Mouse (Mus musculus) heart, embryonic 12.5 days (tissue): ENCODE data around the gene Rnf167. TPM values are rescaled to one million over a fixed set of nuclear protein-coding genes. Genes with fewer than 3 reads are reported as not detected.

ENCODE experiments used
- ATAC-seq: fragments of 200-750 bp; cut with Nextera tagmentation; 2 replicates; pipeline ENCODE4 v1.8.0; 2017; ENCODE audit warnings: moderate TSS enrichment, moderate library complexity; ENCODE audit not compliant: insufficient number of reproducible peaks, low FRiP score
- H3K27ac ChIP-seq: fragments of 300-500 bp; sonication (generic); 2 replicates; pipeline ENCODE4 v1.5.1; 2016; ENCODE audit warnings: mild to moderate bottlenecking, moderate library complexity; ENCODE audit not compliant: poor library complexity, severe bottlenecking
- H3K27me3 ChIP-seq: fragments of 300-500 bp; sonication (generic); replicated peaks from 2 replicates; pipeline ENCODE4 v1.6.1; 2016; ENCODE audit warnings: mild to moderate bottlenecking, moderate library complexity
- H3K36me3 ChIP-seq: fragments of 300-500 bp; sonication (generic); 2 replicates; pipeline ENCODE4 v1.6.1; 2016; ENCODE audit warnings: mild to moderate bottlenecking, moderate library complexity
- H3K4me1 ChIP-seq: fragments of 300-500 bp; sonication (generic); replicated peaks from 2 replicates; pipeline ENCODE4 v1.6.1; 2016; ENCODE audit warnings: mild to moderate bottlenecking
- H3K4me2 ChIP-seq: fragments of 300-500 bp; sonication (generic); 2 replicates; pipeline ENCODE4 v1.6.1; 2016; ENCODE audit warnings: mild to moderate bottlenecking, moderate library complexity
- H3K4me3 ChIP-seq: fragments of 300-500 bp; sonication (generic); 2 replicates; pipeline ENCODE4 v1.5.1; 2016; ENCODE audit warnings: mild to moderate bottlenecking
- H3K9ac ChIP-seq: fragments of 300-500 bp; sonication (generic); 2 replicates; pipeline ENCODE4 v1.6.1; 2016; ENCODE audit warnings: mild to moderate bottlenecking, moderate library complexity
- H3K9me3 ChIP-seq: fragments of 300-500 bp; sonication (generic); replicated peaks from 2 replicates; pipeline ENCODE4 v1.6.1; 2016; ENCODE audit warnings: mild to moderate bottlenecking, moderate library complexity
- WGBS: fragments of 180-500 bp; shearing (Covaris S2); methylation state at CpG from one replicate; pipeline ENCODE4 v1.1.7; 2016; 5-methylcytosine and 5-hydroxymethylcytosine counted together
- polyA plus RNA-seq: library from polyadenylated mRNA; unstranded; fragments of >200 nt; fragmentation: Nextera tagmentation; extraction: Ambion mirVana; gene quantifications from 2 replicates; pipeline ENCODE4 v1.2.1, GENCODE M21; 2016

Gene Rnf167
- polyA plus RNA-seq, 1 experiment from 2014 or later: 67.4 TPM

- peak within 1 kb of the TSS; percentile 59; the same call in 1 of the 2 replicates for H3K9ac ChIP-seq
- WGBS: 8% methylated on average over 21 of the region's 21 CpGs
- peak within 1 kb of the TSS; percentile 42 for H3K4me3 ChIP-seq
- H3K27me3 ChIP-seq: peaks cover 14% of the 10 kb centered on the region; the same call in 1 of the 2 replicates
- peaks cover 19% of the 10 kb centered on the region for H3K4me1 ChIP-seq
- H3K27ac ChIP-seq: peak within 1 kb of the TSS; percentile 60
- no peaks in the 10 kb centered on the region for H3K9me3 ChIP-seq
- no peak for ATAC-seq
- peak within 1 kb of the TSS; percentile 76 for H3K4me2 ChIP-seq
- peaks cover 31% of the 10 kb centered on the region for H3K36me3 ChIP-seq
These were observed 31.4 kb upstream of the Rnf167 start, which contains the start of gene 4930544D05Rik for GRCm38 (mm10) chr11:70615516-70616093. TSS of gene 4930544D05Rik (plus strand) at chr11:70615848.

- Histone ChIP-seq H3K4me2 (no peak within 1 kb of the TSS), H3K4me1 (peaks cover 19% of the 10 kb centered on the region), H3K9me3 (no peaks in the 10 kb centered on the region), H3K27me3 (peaks cover 14% of the 10 kb centered on the region; the same call in 1 of the 2 replicates), H3K36me3 (no peaks in the 10 kb centered on the region), H3K27ac (no peak within 1 kb of the TSS), H3K4me3 (no peak within 1 kb of the TSS), H3K9ac (no peak within 1 kb of the TSS)
- 12% methylated on average over 1 of the region's 1 CpGs for WGBS
- no peak for ATAC-seq
These were observed 27.9 kb upstream of the Rnf167 start, which contains the start of gene Chrne for GRCm38 (mm10) chr11:70619101-70619500. TSS of gene Chrne (minus strand) at chr11:70619216.

GRCm38 (mm10) chr11:70621972-70622814, 24.8 kb upstream of the Rnf167 start:
- H3K4me3 ChIP-seq: no peak overlapping the region
- no peak overlapping the region for H3K4me2 ChIP-seq
- H3K9ac ChIP-seq: no peak overlapping the region
- no peaks in the 10 kb centered on the region for H3K36me3 ChIP-seq
- no peaks in the 10 kb centered on the region for H3K9me3 ChIP-seq
- H3K27me3 ChIP-seq: peaks cover 4% of the 10 kb centered on the region; the same call in 1 of the 2 replicates
- no peak for ATAC-seq
- WGBS: 38% methylated on average over 7 of the region's 7 CpGs
- H3K4me1 ChIP-seq: no peaks in the 10 kb centered on the region; the same call in 1 of the 2 replicates
- no peak overlapping the region for H3K27ac ChIP-seq

GRCm38 (mm10) chr11:70623053-70623742, 23.8 kb upstream of the Rnf167 start:
- no peak overlapping the region for H3K4me3 ChIP-seq
- H3K4me2 ChIP-seq: no peak overlapping the region
- ATAC-seq: no peak
- no peaks in the 10 kb centered on the region for H3K36me3 ChIP-seq
- no peaks in the 10 kb centered on the region; the same call in 1 of the 2 replicates for H3K4me1 ChIP-seq
- no peak overlapping the region for H3K9ac ChIP-seq
- no peaks in the 10 kb centered on the region for H3K27me3 ChIP-seq
- no peaks in the 10 kb centered on the region for H3K9me3 ChIP-seq
- H3K27ac ChIP-seq: no peak overlapping the region
- WGBS: 66% methylated on average over 10 of the region's 10 CpGs

GRCm38 (mm10) chr11:70625473-70625872, 21.6 kb upstream of the Rnf167 start:
- H3K36me3 ChIP-seq: no peaks in the 10 kb centered on the region
- no peak overlapping the region for H3K9ac ChIP-seq
- H3K4me2 ChIP-seq: no peak overlapping the region
- H3K4me3 ChIP-seq: no peak overlapping the region
- no peak for ATAC-seq
- no peaks in the 10 kb centered on the region for H3K9me3 ChIP-seq
- 48% methylated on average over 4 of the region's 4 CpGs for WGBS
- H3K27me3 ChIP-seq: no peaks in the 10 kb centered on the region
- H3K4me1 ChIP-seq: no peaks in the 10 kb centered on the region; the same call in 1 of the 2 replicates
- no peak overlapping the region for H3K27ac ChIP-seq

GRCm38 (mm10) chr11:70626877-70627276, 20.2 kb upstream of the Rnf167 start:
- 74% methylated on average over 4 of the region's 4 CpGs for WGBS
- no peak overlapping the region for H3K4me3 ChIP-seq
- H3K36me3 ChIP-seq: no peaks in the 10 kb centered on the region
- no peak overlapping the region for H3K27ac ChIP-seq
- H3K4me1 ChIP-seq: no peaks in the 10 kb centered on the region; the same call in 1 of the 2 replicates
- no peaks in the 10 kb centered on the region for H3K27me3 ChIP-seq
- H3K9ac ChIP-seq: no peak overlapping the region
- no peaks in the 10 kb centered on the region for H3K9me3 ChIP-seq
- ATAC-seq: no peak
- H3K4me2 ChIP-seq: no peak overlapping the region

GRCm38 (mm10) chr11:70628431-70628830, 18.6 kb upstream of the Rnf167 start:
- H3K27ac ChIP-seq: no peak overlapping the region
- no peaks in the 10 kb centered on the region for H3K36me3 ChIP-seq
- no peak overlapping the region for H3K9ac ChIP-seq
- no peak overlapping the region for H3K4me2 ChIP-seq
- no peaks in the 10 kb centered on the region for H3K27me3 ChIP-seq
- no peaks in the 10 kb centered on the region for H3K9me3 ChIP-seq
- WGBS: 64% methylated on average over 2 of the region's 2 CpGs
- ATAC-seq: no peak
- H3K4me1 ChIP-seq: no peaks in the 10 kb centered on the region
- H3K4me3 ChIP-seq: no peak overlapping the region

GRCm38 (mm10) chr11:70629557-70629956, 17.5 kb upstream of the Rnf167 start:
- no peaks in the 10 kb centered on the region for H3K4me1 ChIP-seq
- no peak overlapping the region for H3K9ac ChIP-seq
- no peak overlapping the region for H3K27ac ChIP-seq
- H3K4me2 ChIP-seq: no peak overlapping the region
- H3K9me3 ChIP-seq: no peaks in the 10 kb centered on the region
- no peaks in the 10 kb centered on the region for H3K27me3 ChIP-seq
- no peak for ATAC-seq
- 62% methylated on average over 5 of the region's 5 CpGs for WGBS
- H3K4me3 ChIP-seq: no peak overlapping the region
- no peaks in the 10 kb centered on the region for H3K36me3 ChIP-seq

GRCm38 (mm10) chr11:70630129-70630528, 16.9 kb upstream of the Rnf167 start:
- no peak overlapping the region for H3K4me3 ChIP-seq
- no peaks in the 10 kb centered on the region for H3K4me1 ChIP-seq
- no peak for ATAC-seq
- H3K9me3 ChIP-seq: no peaks in the 10 kb centered on the region
- no peak overlapping the region for H3K4me2 ChIP-seq
- H3K9ac ChIP-seq: no peak overlapping the region
- 54% methylated on average over 7 of the region's 7 CpGs for WGBS
- H3K36me3 ChIP-seq: no peaks in the 10 kb centered on the region
- H3K27me3 ChIP-seq: no peaks in the 10 kb centered on the region
- H3K27ac ChIP-seq: no peak overlapping the region

GRCm38 (mm10) chr11:70635601-70636000, 11.4 kb upstream of the Rnf167 start:
- ATAC-seq: no peak
- no peak overlapping the region for H3K4me3 ChIP-seq
- H3K4me1 ChIP-seq: peaks cover 21% of the 10 kb centered on the region
- no peak overlapping the region for H3K4me2 ChIP-seq
- no peaks in the 10 kb centered on the region for H3K9me3 ChIP-seq
- no peaks in the 10 kb centered on the region for H3K27me3 ChIP-seq
- 83% methylated on average over 4 of the region's 4 CpGs for WGBS
- no peaks in the 10 kb centered on the region for H3K36me3 ChIP-seq
- no peak overlapping the region for H3K27ac ChIP-seq
- no peak overlapping the region for H3K9ac ChIP-seq

GRCm38 (mm10) chr11:70637764-70638163, 9.3 kb upstream of the Rnf167 start:
- Histone ChIP-seq H3K9me3 (no peaks in the 10 kb centered on the region), H3K4me1 (peaks cover 21% of the 10 kb centered on the region), H3K4me2 (no peak overlapping the region), H3K27ac (no peak overlapping the region), H3K27me3 (no peaks in the 10 kb centered on the region), H3K4me3 (no peak overlapping the region), H3K9ac (no peak overlapping the region), H3K36me3 (peaks cover 2% of the 10 kb centered on the region)
- no peak for ATAC-seq
- 95% methylated on average over 1 of the region's 1 CpGs for WGBS
